Mouse (Mus musculus) E14TG2a.4 (cell line): ENCODE results near the gene Sec24b.

ENCODE experiments used
- CTCF ChIP-seq: conservative IDR thresholded peaks from 2 replicates; pipeline ENCODE4 v1.5.1; 2014; ENCODE audit warnings: low read length
- NANOG ChIP-seq: IDR thresholded peaks from 2 replicates; pipeline ENCODE4 v1.6.1; 2014; ENCODE audit warnings: borderline replicate concordance, low read length, mixed read lengths
- POU5F1 ChIP-seq: IDR thresholded peaks from 2 replicates; pipeline ENCODE4 v1.6.1; 2014; ENCODE audit warnings: low read length, borderline replicate concordance

GRCm38 (mm10) chr3:130075746-130076145, 14.4 kb upstream of the Sec24b start:
- TF ChIP-seq CTCF (no peak), POU5F1 (no peak), NANOG (no peak)
